Mouse (Mus musculus) ES-Bruce4 (cell line): ENCODE data around the gene Ugt1a6b.

Experiments used
- CTCF ChIP-seq: IDR thresholded peaks from one replicate; pipeline ENCODE4 v1.8.1; 2011; ENCODE audit warnings: low read depth, low read length
- POLR2A ChIP-seq: IDR thresholded peaks from one replicate; pipeline ENCODE4 v1.8.1; 2011; ENCODE audit warnings: low read length; ENCODE audit not compliant: insufficient read depth

- TF ChIP-seq POLR2A (no peak), CTCF (no peak)
These were observed 161.3 kb downstream of the Ugt1a6b start for GRCm38 (mm10) chr1:88264237-88264868.
